Mouse (Mus musculus): ENCODE measurements around the gene Med24. TPM values are rescaled to one million over a fixed set of nuclear protein-coding genes. Genes with fewer than 3 reads are reported as not detected.
A peak's percentile ranks its signal among the peaks of the same experiment; 100 is the strongest.
"Not testable (repeated sequence)": the region's sequence is repeated elsewhere in the genome, so short reads cannot be mapped to it uniquely, and the experiment has no call there.

The Med24 gene
- polyA plus RNA-seq, 1 experiment from 2014 or later, result 83.6 TPM

DNA sequence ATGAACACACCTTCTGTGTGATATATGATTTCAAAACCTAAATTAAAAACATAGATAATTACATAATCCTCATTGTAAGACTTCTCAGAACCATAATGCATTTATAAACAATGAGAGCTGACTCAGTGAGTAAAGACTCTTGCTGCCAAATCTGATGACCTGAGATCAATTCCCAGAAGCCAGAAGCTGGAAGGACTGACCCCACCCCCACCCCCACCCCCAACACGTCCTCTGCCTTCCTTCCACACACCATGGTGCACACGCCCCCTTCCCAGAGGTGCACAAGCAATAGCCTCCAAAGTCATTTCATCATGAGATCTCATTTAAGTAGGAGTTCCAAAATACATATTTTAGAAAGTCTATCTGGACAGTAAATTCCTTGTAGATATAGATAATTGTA lies 8.5 kb downstream of the Med24 start:
- Histone ChIP-seq H3K27me3 (ENCODE audit: insufficient read depth, poor library complexity, severe bottlenecking) (no peaks in the 10 kb centered on the region), H3K4me1 (replicated peaks) (peaks cover 18% of the 10 kb centered on the region), H3K36me3 (peaks cover 81% of the 10 kb centered on the region), H3K4me3 (no peak overlapping the region), H3K27ac (no peak overlapping the region), H3K9me3 (no peaks in the 10 kb centered on the region)
- WGBS, result 75% methylated on average over 2 of the region's 2 CpGs
- DNase-seq (ENCODE audit: low spot score), result no peak

DNA sequence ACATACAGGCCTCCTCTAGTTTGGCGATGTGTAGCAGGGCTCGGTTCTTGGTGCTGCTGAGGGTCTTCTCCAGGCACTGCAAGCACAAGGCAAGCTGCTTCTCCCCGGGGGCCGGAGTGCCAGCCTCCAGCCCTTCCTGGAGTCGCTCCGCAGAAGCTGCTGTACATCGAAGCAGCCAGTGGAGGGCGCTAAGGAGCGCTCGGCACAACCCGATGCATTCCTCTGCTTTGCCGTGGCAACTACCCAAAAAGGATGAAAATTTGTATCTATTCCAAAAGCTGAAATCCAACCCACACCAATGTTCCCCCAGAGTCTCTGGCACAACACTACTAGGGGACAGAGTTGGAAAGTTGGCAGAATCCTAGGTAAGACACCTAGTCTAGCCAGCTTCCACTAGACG lies 11.3 kb downstream of the Med24 start:
- peaks cover 18% of the 10 kb centered on the region for H3K4me1 ChIP-seq (replicated peaks)
- H3K27ac ChIP-seq, result 0 out of 2 replicates have a peak overlapping the region, but pooled peaks have one; percentile 9
- DNase-seq (ENCODE audit: low spot score), result peak; percentile 66
- no peaks in the 10 kb centered on the region for H3K27me3 ChIP-seq (ENCODE audit: insufficient read depth, poor library complexity, severe bottlenecking)
- H3K9me3 ChIP-seq, result no peaks in the 10 kb centered on the region
- peaks cover 83% of the 10 kb centered on the region for H3K36me3 ChIP-seq
- no peak overlapping the region for H3K4me3 ChIP-seq
- whole genome bisulfite sequencing, result 21% methylated on average over 13 of the region's 13 CpGs

DNA sequence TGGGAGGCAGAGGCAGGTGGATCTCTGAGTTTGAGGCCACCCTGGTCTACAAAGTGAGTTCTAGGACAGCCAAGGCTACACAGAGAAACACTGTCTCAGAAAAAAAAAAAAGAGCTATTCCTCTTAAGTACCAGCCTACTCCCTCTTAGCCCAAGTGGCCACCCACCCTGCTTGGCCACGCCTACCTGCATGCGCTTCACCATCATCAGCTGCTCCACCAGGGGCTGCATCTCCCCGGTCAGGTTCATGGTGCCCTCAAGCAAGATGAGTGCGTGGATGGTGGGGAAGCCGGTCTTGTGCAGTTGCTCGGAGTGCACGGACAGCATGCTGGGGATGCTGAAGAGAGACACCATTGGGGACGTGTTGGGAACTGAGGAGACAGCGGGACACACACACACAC lies 13.3 kb downstream of the Med24 start:
- Histone ChIP-seq H3K9me3 (no peaks in the 10 kb centered on the region), H3K36me3 (peaks cover 88% of the 10 kb centered on the region), H3K4me3 (no peak overlapping the region), H3K27me3 (ENCODE audit: insufficient read depth, poor library complexity, severe bottlenecking) (no peaks in the 10 kb centered on the region), H3K27ac (no peak overlapping the region), H3K4me1 (replicated peaks) (peaks cover 10% of the 10 kb centered on the region)
- DNase-seq (ENCODE audit: low spot score), result no peak
- WGBS, result 97% methylated on average over 9 of the region's 9 CpGs

DNA sequence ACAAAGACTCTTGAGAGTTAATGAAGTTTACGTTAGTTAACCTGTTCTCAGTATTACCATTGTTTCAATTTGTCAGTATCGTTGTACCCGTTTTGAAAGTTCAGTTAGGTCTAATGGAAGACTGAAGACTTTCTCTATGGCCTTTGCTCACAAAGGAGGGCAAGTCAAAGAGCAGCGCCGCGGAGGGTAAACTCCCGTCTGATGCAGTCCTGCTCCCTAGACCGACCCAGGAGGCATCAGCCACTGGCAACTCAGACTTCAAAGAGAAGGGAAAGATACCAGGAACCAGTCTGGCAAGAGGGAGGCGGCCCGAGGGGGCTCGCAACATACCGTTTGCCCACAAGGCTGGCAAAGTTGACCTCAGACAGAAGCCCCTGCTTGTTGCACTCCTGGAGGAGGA lies 15.5 kb downstream of the Med24 start:
- no peaks in the 10 kb centered on the region for H3K27me3 ChIP-seq (ENCODE audit: insufficient read depth, poor library complexity, severe bottlenecking)
- H3K9me3 ChIP-seq, result no peaks in the 10 kb centered on the region
- WGBS, result 87% methylated on average over 12 of the region's 12 CpGs
- peaks cover 10% of the 10 kb centered on the region for H3K4me1 ChIP-seq (replicated peaks)
- H3K27ac ChIP-seq, result no peak overlapping the region
- no peak overlapping the region for H3K4me3 ChIP-seq
- DNase-seq (ENCODE audit: low spot score), result no peak
- H3K36me3 ChIP-seq, result peaks cover 94% of the 10 kb centered on the region

DNA sequence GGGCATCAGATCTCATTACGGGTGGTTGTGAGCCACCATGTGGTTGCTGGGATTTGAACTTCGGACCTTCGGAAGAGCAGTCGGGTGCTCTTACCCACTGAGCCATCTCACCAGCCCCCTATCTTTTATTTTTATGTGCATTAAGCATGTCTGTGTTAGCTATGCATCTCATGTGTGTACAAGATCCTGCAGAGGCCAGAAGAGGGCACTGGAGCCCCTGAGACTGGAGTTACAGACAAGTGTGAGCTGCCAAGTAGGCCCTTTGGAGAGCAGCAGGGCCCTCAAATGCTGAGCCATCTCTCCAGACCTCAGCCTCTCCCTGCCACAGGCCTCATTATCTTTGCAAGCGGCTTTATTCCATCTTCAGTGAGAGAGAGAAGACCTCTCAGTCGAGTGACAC lies 17.2 kb downstream of the Med24 start:
- not testable (repeated sequence) for H3K4me3 ChIP-seq; H3K9me3 ChIP-seq; H3K4me1 ChIP-seq (replicated peaks); H3K27me3 ChIP-seq (ENCODE audit: insufficient read depth, poor library complexity, severe bottlenecking); H3K27ac ChIP-seq; DNase-seq (ENCODE audit: low spot score)
- H3K36me3 ChIP-seq, result peaks cover 94% of the 10 kb centered on the region
- WGBS, result 87% methylated on average over 6 of the region's 6 CpGs

DNA sequence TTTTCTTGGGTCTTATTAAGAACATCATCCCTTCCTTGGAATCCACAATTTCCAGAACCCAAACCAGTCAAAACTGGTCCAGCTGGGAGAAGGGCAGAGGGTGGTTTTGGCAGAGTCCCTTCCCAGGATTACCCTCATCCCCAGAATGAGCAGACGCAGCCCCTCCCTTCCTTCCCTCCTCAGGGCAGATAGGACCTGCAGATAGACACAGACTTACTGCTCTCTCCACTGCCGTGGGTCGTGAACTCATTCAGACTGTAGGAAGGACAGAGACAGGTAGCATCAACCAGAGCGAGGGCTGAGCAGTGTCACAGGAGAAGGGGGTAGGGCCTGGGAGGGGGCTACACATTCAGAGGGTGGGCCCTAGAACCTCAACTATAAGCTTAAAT lies 18.2 kb downstream of the Med24 start:
- Histone ChIP-seq H3K27ac (no peak overlapping the region), H3K9me3 (no peaks in the 10 kb centered on the region), H3K36me3 (peaks cover 95% of the 10 kb centered on the region), H3K4me1 (replicated peaks) (no peaks in the 10 kb centered on the region), H3K4me3 (no peak overlapping the region), H3K27me3 (ENCODE audit: insufficient read depth, poor library complexity, severe bottlenecking) (no peaks in the 10 kb centered on the region)
- DNase-seq (ENCODE audit: low spot score), result no peak
- WGBS, result 81% methylated on average over 4 of the region's 4 CpGs

DNA sequence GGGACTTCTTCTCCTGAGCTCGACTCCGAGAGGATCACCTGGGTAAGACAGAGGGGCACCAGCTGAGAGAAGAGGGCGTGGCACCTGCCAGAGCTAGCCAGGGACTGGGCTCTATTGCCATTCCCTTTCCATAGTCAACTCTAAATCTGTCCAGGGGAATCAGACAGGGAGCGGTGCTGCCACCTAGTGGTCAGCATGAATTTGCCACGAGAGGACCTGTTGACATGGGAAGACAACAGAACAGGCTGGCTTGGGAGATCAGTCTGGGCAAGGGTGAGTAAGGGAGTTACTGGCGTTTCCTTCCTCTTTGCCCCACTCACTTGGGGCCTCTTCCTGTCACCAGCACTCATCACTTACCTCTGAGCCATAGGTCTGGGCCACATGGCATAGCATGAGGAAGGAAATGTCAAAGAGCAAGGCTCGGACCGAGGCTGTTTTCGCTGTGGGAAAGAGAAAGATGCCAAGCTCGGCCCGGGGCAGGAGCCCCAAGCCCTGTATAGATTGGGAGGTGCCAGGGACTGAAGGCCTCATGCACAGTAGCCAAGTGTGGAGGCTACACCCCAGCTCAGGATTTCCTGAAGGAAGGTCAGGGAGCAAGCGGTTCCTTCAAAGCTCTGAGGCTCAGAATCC lies 18.7 kb downstream of the Med24 start:
- 57% methylated on average over 12 of the region's 12 CpGs for WGBS
- peak; percentile 84 for DNase-seq (ENCODE audit: low spot score)
- Histone ChIP-seq H3K36me3 (peaks cover 95% of the 10 kb centered on the region), H3K4me3 (no peak overlapping the region), H3K27ac (no peak overlapping the region), H3K27me3 (ENCODE audit: insufficient read depth, poor library complexity, severe bottlenecking) (no peaks in the 10 kb centered on the region), H3K9me3 (no peaks in the 10 kb centered on the region), H3K4me1 (replicated peaks) (no peaks in the 10 kb centered on the region)

DNA sequence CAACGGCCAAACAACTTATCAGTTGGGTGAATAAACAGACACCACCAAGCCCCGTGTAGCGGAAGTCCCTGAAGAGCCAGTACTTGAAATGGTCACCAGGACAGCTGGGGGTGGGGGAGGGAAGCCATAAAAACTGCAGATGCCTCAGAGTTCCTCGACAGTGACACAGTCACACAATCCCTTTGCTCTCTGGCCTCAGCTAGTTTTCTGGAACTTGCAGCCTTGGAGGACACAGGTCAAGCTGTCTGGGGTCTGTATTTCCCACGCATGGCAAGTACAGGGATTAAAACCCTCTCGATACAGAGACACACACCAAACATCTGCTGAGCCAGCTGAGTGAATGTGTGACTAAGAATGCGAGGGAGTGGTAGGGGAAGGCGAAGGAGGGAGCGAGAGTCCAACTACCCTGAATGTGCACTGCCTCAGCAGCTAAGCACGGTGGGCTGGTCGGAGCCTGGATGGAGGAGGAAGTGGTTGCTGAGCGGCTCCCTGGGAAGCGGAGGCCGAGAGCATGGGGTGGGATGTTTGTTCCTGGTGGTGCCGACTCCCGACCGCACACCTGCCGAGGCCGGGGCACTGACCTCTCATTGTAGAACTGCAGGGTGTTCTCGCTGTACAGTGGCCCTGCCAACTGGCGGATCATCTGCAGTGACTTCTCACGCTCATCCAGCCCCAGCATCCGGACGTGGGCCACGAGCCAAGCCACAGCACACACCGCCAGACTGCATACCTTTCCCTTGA lies 20.1 kb downstream of the Med24 start:
- Histone ChIP-seq H3K4me1 (replicated peaks) (no peaks in the 10 kb centered on the region), H3K27me3 (ENCODE audit: insufficient read depth, poor library complexity, severe bottlenecking) (no peaks in the 10 kb centered on the region), H3K4me3 (no peak overlapping the region), H3K9me3 (no peaks in the 10 kb centered on the region), H3K36me3 (peaks cover 95% of the 10 kb centered on the region), H3K27ac (no peak overlapping the region)
- 91% methylated on average over 26 of the region's 26 CpGs for WGBS
- DNase-seq (ENCODE audit: low spot score), result no peak

DNA sequence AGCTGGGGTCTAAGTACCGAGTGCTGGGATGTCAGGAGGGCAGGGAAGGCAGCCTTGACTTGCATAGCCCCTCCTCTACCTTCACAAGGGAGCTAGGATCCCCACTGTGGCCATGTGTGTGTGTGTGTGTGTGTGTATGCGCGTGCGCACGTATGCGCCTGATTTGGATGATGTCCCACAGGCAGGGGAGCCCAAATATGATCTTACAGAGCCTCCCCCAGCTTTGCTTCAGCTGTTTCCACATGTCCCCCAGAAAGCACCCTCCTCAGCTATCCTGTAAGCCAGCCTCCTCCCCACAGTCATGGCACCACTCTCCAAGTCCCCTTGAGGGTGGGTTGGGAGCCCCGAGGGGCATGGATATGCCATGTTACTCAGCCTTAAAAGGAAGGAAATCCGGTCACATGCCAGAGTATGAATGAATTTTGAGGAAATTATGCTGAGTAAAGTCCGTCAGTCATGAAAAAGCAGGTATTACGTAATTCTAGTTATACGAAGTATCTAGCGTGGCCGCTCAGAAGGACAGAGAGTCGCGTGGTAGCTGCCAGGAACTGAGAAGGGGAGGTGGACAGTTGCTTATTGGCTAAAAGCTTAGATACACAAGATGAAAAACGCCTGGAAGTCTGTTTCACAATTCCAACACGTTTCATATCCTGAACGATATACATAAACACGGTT lies 20.8 kb downstream of the Med24 start:
- H3K4me3 ChIP-seq, result no peak overlapping the region
- no peaks in the 10 kb centered on the region for H3K9me3 ChIP-seq
- H3K4me1 ChIP-seq (replicated peaks), result no peaks in the 10 kb centered on the region
- H3K36me3 ChIP-seq, result peaks cover 92% of the 10 kb centered on the region
- no peaks in the 10 kb centered on the region for H3K27me3 ChIP-seq (ENCODE audit: insufficient read depth, poor library complexity, severe bottlenecking)
- H3K27ac ChIP-seq, result no peak overlapping the region
- 91% methylated on average over 19 of the region's 19 CpGs for WGBS
- no peak for DNase-seq (ENCODE audit: low spot score)

DNA sequence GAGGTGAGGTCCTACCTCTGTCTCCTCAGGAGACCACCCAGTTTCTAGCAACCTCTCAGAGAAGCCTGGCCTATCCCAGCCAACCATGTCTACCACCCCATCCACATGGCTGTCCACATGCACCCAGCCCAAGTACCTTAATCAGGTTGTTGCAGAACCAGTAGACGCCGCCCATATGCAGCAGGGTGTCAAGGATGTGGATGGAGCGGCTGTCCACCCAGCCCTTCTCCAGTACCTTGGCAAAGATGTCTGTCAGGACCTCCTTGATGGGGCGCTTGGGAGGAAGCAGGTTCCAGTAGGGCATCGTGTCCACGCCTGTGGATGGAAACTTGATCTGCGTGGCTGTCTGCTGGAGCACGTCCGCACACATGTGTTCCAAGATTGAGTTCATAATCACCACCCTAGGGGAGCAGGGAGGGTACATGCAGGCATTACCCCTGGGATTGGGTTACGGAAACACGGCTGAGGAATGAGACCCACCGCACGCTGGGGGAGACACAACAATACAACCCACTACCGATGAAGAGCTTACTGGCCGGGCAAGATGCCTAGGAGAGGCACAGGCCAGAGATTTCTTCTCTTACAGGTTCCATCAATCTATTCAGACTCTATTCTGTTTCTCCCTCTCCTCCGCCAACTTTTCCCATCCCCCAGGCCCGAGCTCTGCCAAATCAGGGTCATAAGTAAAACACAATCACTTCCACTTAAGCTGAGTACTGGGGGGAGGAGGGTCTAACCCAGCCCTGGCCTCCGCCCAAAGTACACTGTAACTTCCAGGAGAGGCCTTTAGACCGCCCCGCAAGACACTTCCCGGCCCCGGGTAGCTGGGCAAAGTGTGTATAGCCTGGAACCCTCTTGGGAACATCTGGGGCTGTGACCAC lies 21.6 kb downstream of the Med24 start:
- DNase-seq (ENCODE audit: low spot score), result no peak
- H3K4me3 ChIP-seq, result no peak overlapping the region
- no peak overlapping the region for H3K27ac ChIP-seq
- no peaks in the 10 kb centered on the region for H3K27me3 ChIP-seq (ENCODE audit: insufficient read depth, poor library complexity, severe bottlenecking)
- H3K36me3 ChIP-seq, result peaks cover 84% of the 10 kb centered on the region
- 95% methylated on average over 22 of the region's 22 CpGs for WGBS
- H3K9me3 ChIP-seq, result no peaks in the 10 kb centered on the region
- H3K4me1 ChIP-seq (replicated peaks), result no peaks in the 10 kb centered on the region

DNA sequence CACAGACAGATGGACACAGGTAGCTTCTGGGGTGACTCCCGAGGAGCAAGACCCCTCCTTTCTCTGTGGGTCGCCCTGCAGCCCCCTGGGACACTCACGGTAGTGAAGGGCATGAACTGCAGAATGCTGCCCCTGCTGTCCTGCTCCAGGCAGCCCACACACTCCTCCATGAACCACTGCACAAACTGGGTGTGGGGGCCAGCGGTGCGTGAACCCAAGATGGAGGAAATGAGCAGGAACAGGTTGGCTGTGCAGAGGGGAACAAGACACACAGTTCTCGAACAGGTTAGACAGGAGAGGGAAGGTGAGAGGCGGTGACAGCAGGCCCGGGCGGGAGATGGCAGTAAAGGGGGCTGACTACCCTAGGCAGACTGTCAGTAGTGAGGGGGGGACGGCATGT lies 24.2 kb downstream of the Med24 start:
- Histone ChIP-seq H3K36me3 (peaks cover 63% of the 10 kb centered on the region), H3K4me1 (replicated peaks) (0 out of 2 replicates have a peak, but pooled peaks cover 6% of the 10 kb centered on the region), H3K27me3 (ENCODE audit: insufficient read depth, poor library complexity, severe bottlenecking) (no peaks in the 10 kb centered on the region; the same call in 1 of the 2 replicates), H3K4me3 (no peak overlapping the region; the same call in 1 of the 2 replicates), H3K9me3 (no peaks in the 10 kb centered on the region), H3K27ac (no peak overlapping the region)
- no peak for DNase-seq (ENCODE audit: low spot score)
- 92% methylated on average over 10 of the region's 10 CpGs for WGBS

DNA sequence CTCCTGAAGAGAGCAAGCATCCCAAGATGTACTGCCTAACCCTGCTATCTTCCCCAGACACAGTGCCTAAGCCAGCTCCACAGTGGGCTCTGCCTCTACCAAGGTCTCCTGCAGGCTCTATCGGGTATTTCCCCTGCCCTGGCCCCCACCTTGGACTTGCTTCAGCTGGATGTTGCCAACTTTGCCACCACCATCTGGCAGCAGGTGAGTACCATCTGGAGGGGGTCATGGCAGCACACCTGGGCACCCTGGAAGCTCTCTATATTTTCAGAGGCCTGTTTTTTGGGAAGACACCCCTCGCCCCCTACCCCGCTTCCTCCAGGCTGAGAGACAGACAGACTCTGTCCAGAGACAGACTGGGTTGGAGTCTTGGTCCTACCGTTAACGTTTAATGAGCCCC lies 26.9 kb downstream of the Med24 start:
- no peak overlapping the region for H3K27ac ChIP-seq
- no peaks in the 10 kb centered on the region for H3K9me3 ChIP-seq
- no peaks in the 10 kb centered on the region; the same call in 1 of the 2 replicates for H3K27me3 ChIP-seq (ENCODE audit: insufficient read depth, poor library complexity, severe bottlenecking)
- 75% methylated on average over 5 of the region's 5 CpGs for WGBS
- H3K4me1 ChIP-seq (replicated peaks), result 0 out of 2 replicates have a peak, but pooled peaks cover 10% of the 10 kb centered on the region
- H3K4me3 ChIP-seq, result no peak overlapping the region
- no peak for DNase-seq (ENCODE audit: low spot score)
- peaks cover 37% of the 10 kb centered on the region for H3K36me3 ChIP-seq
